Mouse (Mus musculus) cerebellum, adult 8-10 months (tissue): ENCODE measurements around the gene Adipor2.
"Not testable (repeated sequence)": the region's sequence is repeated elsewhere in the genome, so short reads cannot be mapped to it uniquely, and the experiment has no call there.

Source experiments
- DNase-seq: peaks from one replicate; pipeline ENCODE4 v3.0.0; 2022

Gene Adipor2

DNA sequence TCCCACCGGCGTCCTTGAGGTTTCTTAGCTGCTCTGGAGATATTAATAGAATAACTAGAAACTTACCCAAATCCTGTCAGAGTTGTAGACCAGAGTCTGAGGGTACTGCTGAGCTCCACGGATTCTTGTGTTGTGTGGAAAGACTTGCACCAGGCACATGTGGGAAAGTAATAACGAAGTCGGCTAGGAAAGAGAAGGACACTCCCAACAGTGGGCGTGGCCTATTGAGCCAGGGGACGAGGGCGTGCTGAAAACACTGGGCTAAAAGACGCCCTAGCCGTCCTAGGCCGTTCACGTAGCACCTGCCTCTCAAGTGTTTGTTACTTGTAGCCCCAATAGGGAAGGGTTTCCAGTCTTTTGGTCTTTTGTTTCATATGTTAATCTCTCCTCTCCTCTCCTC is at the start of gene Adipor2:
Adipor2 (minus strand) TSS at position 351 of the 400 bp plus-strand sequence.
- no peak for DNase-seq

DNA sequence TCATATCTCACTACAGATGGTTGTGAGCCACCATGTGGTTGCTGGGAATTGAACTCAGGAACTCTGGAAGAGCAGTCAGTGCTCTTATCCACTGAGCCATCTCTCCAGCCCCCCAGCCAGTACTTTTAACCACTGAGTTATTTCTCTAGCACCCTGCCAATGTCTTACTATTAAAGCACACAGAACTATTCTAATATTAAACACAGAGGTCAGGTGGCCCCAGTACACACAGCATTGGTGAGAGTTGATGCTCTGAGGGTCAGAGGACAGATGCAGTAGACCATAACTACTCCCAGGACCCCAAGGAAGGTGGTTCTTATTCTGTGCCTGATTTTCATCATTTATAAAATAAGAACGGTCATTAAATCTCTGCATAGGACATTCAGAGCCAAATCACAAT is 48.7 kb upstream of the Adipor2 start:
- no peak for DNase-seq

DNA sequence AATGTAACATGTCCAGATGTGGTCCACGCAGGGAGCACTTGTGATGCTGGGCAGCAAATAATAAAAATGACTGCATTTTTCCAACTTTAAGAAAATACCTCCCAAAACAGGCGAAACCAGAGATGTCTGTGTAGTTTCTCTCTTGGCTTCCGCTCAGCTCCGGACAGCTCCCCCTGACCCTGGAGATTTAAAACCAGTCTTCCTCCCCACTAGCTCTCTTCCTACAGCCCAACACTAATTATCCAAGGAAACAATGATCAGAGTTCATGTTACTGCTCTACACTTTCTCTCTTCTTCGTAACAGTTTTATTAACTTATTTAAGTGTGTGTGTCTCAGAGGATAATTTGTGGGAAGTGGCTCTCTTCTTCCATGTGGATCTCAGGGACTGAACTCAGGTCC is 42.9 kb upstream of the Adipor2 start:
- no peak for DNase-seq

DNA sequence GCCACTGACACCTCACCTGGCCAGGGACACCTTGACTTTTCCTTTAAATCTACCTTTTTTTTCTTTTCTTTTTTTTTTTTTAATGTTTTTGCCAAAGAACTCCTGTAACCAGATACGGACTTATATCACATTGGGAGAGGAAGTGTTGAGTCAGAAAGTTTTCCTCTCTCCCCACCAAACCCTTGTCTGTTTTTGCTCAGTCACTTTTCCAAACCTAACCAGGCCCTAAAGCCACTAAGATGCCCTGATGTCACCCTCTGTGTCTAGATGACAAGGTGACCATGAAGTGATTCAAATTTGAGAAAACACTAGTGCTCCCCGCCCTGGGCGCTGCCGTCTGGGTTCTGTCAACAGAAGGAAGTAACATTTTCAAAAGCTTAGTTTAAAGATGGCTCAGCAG is 41.5 kb upstream of the Adipor2 start:
- DNase-seq: no peak

DNA sequence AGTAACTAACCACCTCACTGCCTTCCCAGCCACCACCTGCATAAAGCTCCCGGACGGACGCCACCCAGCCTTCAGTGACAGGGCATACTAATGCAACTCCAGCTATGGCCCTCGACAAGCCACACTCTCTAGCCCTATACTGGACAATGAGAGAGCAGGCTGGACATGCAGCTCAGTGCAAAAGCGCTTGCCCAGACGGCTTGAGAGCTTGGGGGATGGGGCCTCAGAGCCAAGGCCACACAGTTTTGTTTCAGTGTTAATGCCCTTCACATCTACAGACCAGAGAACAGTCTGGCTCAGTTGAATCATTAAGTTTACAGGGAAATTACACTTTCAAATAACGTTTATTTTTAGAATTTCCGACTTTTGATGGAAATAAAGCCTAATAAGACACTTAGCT is 40.7 kb upstream of the Adipor2 start:
- DNase-seq: no peak

DNA sequence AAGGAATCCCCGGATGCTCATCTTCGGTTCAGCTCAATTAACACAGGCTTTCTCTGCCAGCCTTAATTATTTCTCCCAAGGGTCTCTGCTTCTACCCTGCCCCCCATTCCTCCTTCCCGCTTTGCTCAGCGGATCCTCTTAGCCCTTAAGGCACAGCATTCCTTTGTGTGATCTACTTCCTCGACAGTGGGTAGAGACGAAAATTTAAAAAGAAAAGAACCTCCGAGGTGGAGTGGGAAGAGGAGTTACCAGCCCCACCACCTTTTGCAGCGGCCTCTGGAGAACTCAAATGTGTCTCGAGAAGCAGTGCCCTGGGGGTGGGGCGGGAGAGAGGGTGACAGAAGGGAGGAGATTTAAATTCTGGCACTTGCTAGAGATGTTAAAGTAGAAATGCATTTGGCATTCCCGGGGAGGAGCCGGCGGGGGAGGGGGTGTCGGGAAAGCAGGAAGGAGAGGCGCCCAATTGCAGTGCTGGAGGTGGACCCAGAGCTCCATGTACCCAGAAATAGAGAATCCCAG is 34.5 kb upstream of the Adipor2 start:
- DNase-seq: peak; percentile 34

DNA sequence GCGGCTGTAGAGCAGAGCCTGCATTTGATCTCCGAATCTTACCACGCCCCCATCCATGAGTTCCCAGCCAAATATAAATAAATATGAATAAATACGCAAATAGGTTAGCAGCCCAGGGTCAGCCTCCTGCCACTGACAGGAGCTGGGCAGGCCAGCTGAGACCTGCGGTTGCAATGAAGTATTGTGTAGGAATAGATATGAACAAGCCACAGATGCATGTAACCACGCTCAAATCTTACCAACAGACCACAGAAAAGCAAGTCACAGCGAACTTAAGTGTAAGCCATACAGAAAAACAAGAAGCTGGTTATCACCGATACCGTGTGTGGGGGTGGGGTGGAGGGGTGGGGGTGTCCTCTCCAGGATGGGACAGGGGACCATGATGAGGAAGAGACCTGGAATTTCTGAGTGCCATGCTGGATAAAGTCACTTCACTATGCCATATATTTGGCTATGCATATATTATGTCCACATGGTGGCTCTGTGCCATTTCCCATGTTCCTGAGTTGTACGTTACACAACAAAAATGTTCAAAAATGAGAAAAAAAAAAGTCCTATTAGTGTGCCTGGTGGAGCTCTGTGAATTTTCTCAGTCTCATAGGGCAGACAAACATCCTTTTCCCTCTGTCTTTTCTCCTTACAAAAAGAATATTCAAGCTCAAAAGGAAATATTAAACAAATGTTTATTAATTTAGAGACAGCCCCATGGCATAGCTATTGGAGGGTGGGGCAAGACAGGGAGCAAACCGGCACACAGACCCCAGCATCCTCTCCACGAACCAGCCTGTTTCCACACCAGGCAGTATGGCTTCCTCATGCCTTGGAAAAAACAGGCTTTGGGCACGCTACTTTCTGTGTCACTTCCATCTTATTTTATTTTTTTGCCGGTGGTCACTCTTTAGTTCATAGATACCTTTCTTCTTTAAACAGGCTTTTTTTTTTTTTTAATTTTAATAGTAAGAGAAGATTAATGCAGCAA is 33.8 kb upstream of the Adipor2 start:
- DNase-seq: no peak

DNA sequence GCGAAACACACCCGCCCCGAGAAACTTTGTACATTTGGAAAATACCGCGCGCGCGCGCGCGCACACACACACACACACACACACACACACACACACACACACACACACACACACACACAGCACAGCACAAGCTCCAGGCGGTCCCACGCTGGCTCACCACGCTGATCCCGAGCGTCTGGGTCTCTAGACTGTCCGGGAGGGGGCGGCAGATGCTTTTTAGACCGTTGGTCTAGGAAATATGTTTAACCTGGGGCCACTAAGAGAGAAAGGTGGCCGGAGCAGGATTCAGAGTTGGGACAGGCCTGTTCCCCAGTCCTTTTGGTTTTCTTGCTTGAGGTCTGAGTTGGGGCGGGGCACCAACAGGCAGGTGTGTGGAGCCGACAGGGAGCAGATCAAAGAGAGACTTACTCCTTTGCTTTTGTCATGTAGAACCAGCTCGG is 31.6 kb upstream of the Adipor2 start:
- no peak for DNase-seq

DNA sequence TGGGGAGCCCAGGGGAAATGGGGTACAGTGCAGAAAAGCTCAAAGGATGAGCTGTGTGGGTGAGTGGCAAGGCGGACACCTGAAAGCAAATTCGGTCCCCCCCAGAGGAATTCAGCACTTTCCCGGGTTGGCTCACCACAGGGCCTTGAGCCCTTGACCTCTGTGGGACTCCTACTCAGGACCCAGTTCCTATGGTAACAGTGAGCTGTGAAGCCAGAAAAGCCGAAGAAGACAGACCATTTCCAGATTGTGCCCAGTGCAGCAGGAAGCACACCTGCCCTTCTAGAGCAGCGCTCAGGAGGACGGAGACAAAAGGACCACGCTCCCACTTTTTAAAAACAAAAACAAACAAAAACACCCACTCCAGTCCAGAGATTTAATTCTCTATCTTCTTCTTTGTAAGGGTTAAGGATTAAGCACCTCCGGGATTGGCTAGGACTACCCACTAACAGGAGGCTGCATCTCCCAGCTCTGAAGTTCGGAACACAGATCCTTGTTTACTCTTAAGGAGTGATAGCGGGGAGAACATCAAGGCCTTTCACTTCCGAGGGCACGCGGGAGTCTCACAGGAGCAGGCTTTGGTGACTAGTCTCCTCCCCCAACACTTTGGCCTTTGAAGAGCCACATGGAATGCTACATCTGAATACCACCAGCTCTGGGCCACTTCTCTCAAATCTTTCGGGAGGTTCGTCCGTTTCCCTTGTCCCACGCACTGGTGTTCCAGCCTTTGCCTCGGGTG is 31.0 kb upstream of the Adipor2 start:
- DNase-seq: no peak

DNA sequence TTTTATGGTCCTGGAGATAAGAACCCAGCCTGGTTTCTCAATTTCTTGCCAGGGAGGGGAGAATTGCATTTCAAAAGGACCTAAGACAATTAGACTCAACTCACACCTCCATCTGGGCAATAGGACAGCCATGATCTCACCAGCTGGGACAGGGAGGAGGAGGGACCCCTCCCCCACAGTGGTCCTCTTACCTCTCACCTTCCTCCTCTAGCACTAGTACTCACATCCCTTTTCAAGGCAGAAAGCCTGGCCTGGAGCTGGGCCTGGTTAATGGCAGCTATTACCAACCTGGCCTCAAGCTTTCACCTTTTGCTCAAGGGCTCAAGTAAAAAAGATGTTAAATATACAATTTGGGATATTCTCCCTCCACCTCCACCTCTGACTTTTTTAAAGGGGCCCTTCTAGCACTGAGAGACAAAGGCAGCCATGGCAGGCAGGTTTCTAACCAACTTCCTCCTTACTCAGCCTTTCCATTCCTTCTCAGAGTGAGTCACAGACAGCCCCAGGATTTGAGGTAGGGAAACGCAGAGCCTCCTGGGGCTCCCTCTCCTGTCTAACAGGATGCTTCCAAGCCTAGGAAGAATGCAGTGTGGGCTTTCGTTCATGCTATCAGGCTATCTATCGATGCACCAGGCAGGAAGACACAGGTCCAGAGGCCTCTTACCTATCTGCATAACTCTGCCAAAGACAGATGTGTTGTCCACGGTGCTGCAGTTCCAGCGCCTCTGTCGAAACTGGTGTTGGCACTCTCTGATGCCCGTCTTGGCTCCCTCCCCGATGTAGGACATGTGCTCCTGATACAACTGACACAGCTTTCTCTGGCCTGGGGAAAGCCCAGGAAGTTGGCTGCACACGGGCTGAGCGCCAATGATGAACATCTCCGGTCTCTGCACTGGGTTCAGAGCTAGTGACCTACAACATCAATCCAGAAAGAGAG is 28.4 kb upstream of the Adipor2 start:
- no peak for DNase-seq

DNA sequence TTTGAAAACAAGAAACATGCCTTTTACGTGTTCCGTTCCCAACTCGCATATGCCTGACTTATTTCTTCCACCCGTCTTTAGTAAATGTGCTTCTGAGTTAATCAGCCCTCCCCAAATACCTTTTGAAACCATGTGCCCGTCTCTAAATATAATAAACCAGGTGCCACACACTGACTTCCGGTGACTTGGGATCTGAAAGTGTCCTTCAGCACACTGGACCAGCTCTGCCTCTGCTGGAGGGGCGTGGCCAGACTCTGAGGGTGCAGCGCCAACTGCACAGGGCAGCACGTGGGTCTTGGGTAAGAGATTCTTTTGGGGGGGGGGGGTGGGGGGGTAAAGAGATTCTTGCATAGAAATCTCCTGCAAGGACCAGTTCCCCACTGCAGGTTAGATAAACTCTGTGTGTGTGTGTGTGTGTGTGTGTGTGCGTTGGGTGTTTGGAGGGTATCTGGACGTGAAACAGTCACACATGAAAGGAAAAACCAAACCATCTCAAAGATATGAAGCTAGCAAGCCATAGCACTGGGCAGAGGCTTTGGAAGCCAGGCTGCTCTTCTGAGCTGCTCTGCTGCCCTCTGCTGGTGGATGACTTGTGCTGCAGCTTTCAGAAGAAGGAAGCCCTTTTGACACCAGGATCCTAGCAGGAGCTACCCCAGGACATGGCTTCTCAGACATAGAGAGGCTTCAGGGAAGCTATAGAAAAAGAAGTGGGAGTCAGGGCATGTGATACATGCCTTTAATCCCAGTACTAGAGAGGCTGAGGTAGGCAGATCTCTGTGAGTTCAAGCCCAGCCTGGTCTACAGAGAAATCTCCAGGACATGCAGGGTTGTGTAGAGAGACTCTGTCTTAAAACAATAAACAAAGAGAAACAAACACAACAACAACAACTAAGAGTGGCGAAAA is 26.5 kb upstream of the Adipor2 start:
- peak; percentile 81 for DNase-seq

DNA sequence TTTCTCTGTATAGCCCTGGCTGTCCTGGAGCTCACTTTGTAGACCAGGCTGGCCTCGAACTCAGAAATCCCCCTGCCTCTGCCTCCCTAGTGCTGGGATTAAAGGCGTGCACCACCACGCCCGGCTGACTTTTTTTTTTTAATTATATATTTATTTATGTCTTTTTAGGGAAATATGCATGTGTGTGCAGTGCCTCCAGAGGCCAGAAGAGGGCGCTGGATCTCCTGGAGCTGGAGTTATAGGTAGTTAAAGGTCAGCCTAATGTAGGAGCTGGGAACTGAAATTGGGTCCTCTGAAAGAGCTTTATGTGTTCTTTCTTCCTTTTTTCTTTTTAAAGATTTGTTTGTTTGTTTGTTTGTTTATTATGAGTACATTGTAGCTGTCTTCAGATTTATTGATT is 25.2 kb upstream of the Adipor2 start:
- DNase-seq: not testable (repeated sequence)

DNA sequence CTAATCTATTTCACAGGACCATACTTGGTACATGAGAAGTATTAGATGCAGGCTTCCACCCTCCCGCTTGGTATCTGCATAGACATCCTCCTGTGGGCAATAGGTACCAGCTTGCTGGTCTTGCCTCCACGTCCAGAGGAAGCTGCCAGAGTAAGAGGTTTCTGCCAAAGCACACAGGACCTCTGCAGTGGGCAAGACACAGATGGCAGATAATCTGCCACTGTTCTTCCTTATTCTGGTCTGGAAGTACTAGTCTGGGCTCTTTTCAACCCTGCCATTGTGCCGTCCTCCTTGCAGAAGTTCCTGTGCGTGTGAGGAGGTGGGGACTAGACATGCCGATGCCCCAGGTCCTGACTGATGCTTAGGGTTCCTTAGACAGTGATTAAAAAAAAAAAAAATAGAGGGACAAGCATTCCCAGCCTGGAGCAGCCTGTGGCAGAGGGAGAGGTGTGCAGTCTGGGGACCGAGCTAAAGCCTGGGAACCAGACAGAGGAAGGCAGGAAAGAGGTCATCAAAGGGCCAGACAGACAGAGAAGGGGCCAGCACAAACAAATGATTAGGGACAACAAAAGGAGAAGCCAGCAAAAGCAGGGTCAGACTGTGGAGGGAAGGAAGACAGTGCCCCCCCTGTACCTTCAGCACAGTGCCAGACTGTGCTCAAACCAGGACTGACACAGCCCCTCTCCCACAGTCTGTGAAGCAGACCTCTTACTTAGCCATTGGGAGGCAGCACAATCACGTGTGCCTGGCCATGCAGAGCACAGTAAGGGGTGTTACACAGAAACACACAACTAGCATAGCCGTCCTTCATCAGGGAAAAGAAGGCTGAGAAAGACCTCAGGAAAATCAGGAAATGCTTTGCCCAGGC is 20.6 kb upstream of the Adipor2 start:
- no peak for DNase-seq

DNA sequence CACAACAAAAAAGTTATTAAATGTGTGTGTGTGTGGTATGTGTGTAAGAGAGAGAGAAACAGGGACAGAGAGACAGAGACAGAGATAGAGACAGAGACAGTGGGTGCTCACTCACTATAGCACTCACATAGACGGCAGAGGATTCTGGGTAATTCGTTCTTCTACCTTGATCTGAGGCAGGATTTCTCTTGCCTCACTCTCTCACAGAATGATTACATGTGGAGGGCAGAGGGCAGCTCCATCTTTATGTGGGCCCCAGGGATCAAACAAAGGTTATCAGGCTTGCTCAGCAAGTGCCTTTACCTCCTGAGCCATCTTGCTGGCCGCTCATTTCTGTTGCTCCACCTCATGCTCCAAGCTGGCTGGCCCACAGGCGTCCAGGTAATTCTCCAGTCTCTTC is 16.9 kb upstream of the Adipor2 start:
- DNase-seq: no peak

DNA sequence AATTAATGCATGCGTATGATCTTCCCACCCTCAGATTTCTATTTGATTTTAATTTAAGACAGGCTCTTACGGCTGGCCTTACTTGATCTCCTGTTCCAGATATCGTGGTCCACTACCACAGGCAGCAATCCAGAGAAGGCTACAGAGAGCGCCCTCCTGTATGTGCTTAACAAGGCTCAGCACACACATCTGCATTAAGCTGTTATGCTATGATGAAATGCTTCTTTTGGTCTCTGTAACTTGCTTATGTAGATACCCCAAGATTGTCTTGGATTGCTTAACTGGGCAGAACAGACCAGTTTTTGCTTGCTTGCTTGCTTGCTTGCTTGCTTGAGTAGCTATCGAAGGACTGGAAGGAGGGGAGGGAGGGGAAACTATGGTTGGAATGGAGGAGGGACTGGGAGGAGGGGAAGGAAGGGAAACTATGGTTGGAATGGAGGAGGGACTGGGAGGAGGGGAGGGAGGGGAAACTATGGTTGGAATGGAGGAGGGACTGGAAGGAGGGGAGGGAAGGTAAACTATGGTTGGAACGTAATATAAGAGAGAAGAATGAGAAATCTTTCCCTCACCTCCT is 14.3 kb upstream of the Adipor2 start:
- no peak for DNase-seq

DNA sequence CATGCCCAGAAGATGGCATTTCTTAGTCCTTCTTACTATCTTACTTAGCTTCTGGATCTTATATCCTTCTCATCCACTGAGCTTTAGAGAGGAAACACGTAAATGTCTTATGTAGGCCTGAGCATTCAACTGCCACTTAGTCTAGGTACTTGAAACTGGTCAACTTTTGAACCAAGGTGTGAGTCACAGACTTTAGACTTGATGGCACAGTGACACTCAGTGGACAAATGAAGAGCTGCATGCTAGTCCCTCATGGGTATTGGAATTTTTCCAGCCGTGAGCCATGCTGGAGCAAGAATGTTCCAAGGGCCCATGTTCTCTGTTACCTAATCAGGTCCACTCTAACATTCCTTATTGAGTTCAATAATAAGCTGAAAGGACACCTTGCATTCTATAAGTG is 13.0 kb upstream of the Adipor2 start:
- peak; percentile 68 for DNase-seq

DNA sequence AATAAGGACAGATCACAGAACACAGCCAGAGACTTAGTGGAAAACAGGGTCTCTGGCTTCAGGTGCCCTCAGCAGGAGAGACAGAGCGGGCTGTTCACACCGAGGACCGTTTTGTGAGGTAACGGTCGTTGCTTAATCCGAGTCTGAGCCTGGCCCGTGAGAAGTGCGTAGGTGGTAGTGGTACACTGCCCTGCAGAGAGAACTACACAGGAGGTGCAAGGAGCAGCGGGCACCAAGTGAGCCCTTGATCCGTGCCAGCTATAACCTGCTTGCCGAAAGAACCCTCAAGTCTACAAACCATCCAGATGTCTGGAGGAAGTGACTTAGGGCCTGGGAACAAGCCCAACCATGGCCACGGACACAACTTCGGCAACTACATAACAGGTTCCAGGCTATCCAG is 11.8 kb upstream of the Adipor2 start:
- DNase-seq: no peak

DNA sequence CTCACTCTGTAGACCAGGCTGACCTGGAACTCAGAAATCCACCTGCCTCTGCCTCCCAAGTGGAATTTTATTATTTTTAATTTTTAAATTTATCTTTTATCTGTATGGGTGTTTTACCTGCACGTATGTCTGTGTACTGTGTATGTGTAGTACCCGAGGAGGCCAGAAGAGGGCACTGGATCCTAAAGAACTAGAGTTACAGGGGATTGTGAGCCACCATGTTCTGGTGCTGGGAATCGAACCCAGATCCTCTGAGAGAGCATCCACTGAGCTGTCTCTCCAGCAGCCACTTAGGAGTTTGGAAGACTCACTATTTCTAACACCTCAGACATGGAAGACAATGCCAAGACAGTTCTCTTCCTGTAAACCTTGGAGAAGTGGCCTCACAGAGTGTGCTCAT is 11.1 kb upstream of the Adipor2 start:
- DNase-seq: no peak

DNA sequence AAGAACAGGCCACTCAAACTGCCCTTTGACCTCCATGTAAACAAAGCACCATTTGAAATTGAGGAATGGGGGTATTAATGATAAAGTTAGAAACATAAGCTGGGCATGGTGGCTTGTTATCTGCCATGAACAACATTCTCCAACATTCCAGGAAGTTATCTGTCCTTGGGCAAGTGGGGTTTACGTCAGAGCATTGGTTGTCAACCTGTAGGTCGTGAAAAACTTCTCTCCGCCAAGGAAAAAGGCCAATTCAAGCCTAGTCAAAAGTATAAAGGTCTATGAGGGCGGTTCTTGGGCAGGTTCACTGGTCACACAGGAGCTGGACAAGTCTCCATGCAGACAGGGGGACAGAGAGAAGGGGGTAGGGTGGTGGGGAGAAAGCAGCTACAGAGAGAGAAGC is 3.5 kb upstream of the Adipor2 start:
- no peak for DNase-seq

DNA sequence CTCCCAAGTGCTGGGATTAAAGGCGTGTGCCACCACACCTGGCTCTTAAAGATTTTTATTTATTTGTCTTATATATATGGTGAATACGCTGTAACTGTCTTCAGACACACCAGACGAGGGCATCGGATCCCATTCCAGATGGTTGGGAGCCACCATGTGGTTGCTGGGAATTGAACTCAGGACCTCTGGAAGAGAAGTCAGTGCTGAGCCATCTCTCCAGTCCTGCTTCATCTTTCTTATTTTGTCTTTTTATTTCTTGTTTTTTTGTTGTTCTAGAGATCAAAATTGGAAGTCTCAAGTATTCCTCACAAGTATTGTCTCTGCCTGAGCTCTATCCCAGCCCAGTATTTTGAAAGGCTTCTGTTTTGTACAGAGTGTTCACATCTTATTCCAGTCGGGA is 2.9 kb upstream of the Adipor2 start:
- no peak for DNase-seq
